Mouse (Mus musculus) CD4-positive, CD25-positive, alpha-beta regulatory T cell, adult 9 weeks (primary cell): ENCODE measurements around the gene Rplp2. TPM values are rescaled to one million over a fixed set of nuclear protein-coding genes. Genes with fewer than 3 reads are reported as not detected.

Source experiments
- polyA plus RNA-seq: library from polyadenylated mRNA; unstranded; fragments of 100-300 nt; shearing (Covaris generic); gene quantifications from one replicate; pipeline ENCODE4 v1.2.1, GENCODE M21; 2017

Rplp2 gene
- polyA plus RNA-seq = 2,295 TPM

DNA sequence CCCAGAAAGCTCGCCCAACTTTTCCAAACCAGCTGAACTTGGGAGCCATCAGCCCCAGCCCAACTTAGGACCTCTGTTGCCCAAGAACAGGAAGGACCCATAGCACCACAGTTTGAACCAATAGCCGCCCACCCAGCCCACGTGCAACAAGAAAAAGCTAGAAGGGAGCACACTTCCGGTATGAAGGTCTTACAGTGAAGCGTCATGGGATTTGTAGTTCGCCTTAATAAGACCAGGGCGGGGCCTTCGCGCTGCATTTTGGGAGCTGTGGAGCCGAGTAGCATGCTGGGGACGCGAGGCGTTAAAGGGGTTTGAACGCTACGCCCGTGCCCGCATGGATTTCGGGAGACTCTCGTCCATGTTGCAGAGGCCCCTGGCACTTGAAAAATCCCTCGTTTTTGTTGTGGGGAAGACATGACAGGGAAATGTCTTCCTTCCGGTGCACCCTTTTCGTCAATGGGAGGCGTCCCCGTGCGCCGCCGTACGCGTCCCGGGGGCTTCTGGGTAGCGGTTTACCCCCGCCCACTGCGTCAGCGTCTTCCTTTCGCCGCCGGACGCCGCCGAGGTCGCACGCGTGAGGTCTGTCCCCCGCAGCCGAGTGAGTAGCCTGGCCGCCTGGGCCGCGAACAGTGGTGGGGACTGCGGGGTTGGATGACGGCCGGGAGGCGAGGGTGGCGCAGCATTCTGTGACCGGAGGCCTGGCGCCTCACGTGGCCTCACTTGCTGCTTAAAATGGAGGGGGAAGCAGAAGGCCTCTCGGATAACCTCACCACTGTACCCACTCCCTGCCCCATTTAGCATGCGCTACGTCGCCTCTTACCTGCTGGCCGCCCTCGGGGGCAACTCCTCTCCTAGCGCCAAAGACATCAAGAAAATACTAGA, at the start of gene Rplp2:
Rplp2 (plus strand) TSS at position 261 of the 882 bp plus-strand sequence.

DNA sequence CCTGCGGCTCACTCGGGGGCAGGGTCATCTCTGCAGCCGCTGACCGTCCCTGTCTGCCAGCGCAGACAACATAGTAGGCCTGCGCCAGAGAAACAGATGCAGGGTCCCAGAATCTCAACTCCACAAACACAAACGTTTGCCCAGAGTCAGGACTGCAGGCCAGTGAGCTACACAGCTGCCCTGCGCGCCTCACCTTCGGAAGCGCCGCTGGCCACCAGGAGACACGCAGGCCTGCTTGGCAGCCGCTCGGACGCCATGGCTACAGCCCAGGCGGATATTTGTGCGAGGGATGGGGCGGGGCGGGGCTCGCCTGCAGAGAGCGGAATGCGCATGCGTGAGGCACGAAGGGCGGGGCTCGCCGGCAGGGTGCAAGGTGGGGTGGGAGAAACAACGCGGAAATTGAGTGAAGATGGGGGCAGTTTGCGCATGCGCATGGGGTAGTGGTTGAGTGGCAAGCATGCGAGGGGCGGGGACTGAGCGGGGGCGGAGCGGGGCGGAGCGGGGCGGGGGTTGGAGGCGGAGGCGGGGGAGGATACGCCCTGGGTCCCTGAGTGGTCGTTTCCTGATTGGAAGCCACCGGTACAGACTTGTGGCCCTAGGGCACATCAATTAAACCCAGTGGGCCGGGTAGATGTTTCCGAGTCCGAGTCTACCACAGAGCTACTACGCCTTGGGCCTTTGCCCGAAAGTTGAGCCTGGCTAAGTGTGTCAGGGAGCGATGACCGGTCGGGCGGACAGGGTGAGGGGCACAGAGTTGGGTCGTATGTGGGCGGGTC, 33.2 kb upstream of the Rplp2 start, which contains the start of gene Gatd1:
Gatd1 (minus strand) TSS at position 328 of the 776 bp plus-strand sequence.

DNA sequence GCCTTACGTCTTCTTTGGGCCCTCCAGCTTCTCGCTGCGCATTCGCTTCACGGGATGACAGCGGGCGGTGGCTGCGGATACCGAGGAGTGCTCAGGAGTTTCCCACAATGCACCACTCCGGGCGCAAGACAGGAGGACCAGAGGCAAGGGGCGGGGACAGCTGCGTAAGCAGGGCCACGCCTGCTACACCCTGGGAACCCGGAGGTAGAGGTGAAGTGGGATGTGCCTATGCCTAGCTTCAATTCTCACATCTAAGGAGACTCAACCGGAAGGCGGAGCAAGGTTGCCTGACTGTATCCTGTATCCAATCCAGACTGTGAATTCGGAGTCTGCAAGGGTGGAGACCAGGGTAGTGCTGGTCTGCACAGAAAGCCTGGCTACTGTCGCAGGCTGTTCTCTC, 17.9 kb upstream of the Rplp2 start, which contains the start of gene Cend1:
Cend1 (minus strand) TSS at position 182 of the 400 bp plus-strand sequence.

GRCm38 (mm10) chr7:141437178-141438120, 9.7 kb upstream of the Rplp2 start, which contains the start of gene Slc25a22:
Gene Slc25a22 (minus strand): TSS chr7:141437892.

GRCm38 (mm10) chr7:141443828-141444237, 3.3 kb upstream of the Rplp2 start, which contains the start of gene Pidd1:
Gene Pidd1 (minus strand): TSS chr7:141444025.

DNA sequence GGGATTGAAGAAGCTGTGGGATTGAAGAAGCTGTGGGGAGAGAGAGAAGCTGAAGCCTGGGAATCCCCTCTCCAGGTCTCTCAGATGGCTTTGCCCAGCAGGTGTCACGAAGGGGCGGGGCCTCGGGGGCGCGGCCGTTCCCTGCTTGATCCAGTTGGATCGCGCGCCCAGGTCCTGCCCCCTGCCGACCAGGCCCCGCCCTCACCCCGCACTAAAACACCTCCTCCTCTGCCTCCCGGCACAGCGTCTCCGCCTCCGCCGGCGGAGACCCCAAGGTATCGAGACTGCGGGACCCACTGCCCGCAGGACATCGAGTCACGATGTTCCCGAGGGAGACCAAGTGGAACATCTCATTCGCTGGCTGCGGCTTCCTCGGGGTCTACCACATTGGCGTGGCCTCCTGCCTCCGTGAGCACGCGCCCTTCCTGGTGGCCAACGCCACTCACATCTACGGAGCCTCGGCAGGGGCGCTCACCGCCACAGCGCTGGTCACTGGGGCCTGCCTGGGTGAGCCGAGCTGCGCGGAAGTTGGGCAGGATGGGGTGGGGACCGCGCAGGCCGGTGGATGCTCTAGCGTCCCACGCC, 7.9 kb downstream of the Rplp2 start, which contains the start of gene Pnpla2:
Pnpla2 (plus strand) TSS at position 232 of the 585 bp plus-strand sequence.

GRCm38 (mm10) chr7:141460391-141461113, 13.4 kb downstream of the Rplp2 start, which contains the start of gene Cracr2b:
Gene Cracr2b (plus strand): TSS chr7:141461094.

GRCm38 (mm10) chr7:141467230-141468030, 20.3 kb downstream of the Rplp2 start, which contains the start of gene Cd151:
Gene Cd151 (plus strand): TSS chr7:141467392.

DNA sequence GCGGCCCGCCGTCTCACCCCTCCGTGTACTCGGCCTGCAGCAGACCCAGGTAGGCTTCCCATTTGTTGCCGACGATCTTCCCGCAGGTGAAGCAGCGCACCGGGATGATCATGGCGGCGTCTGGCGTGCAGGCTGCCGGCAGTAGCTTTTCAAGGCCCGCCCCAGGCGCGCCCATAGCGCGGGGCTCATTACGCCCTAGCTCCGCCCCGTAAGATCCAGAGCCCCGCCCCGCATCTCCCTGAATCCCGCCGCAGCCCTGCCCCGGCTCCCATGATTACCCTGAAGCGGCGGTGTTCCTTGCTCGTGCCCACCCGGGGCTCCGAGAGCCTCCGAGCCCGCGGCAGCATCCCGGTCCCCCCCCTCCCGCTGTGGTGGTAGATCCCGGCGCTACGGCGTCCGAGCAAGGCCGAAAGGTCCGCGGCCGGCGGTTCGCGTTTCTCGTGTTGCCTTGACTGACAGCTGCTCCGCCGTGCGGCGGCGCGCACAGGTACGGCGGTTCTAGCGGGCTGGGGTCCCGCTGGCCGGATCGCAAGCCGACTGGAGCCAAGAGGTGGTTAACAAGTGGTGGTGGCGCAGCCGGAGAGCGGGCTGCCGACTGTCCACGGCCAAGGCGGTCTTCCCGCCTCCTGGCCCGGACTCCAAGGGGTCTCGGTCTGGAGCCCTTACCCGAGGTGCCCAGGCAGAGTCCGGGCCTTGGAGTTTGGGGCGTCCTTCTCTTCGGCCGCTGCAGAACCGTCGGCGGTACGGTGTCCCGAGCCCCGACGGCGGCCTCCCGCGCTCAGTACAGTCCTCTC, 28.0 kb downstream of the Rplp2 start, which contains the start of the genes Polr2l and Tspan4:
Polr2l (minus strand) TSS at position 122 of the 794 bp plus-strand sequence.
Tspan4 (plus strand) TSS at position 230 of the 794 bp plus-strand sequence.

Other genes with a start within 250 kb of the Rplp2 start
- 14.1 TPM for gene Lmntd2, start 233.3 kb upstream of the Rplp2 start, polyA plus RNA-seq
- 29.4 TPM for gene Rassf7, start 231.5 kb upstream of the Rplp2 start, polyA plus RNA-seq
- gene Phrf1, start 218.6 kb upstream of the Rplp2 start, polyA plus RNA-seq = 122 TPM
- 160 TPM for gene Irf7, start 180.9 kb upstream of the Rplp2 start, polyA plus RNA-seq
- not detected for gene Cdhr5, start 170.6 kb upstream of the Rplp2 start, polyA plus RNA-seq
- gene Sct, start 168.2 kb upstream of the Rplp2 start, polyA plus RNA-seq = not detected
- not detected for gene Drd4, start 155.4 kb upstream of the Rplp2 start, polyA plus RNA-seq
- 15.6 TPM for gene Deaf1, start 119.7 kb upstream of the Rplp2 start, polyA plus RNA-seq
- 48.1 TPM for gene Tmem80, start 119.6 kb upstream of the Rplp2 start, polyA plus RNA-seq
- gene Eps8l2, start 108.5 kb upstream of the Rplp2 start, polyA plus RNA-seq = not detected
- 372 TPM for gene Taldo1, start 55.2 kb upstream of the Rplp2 start, polyA plus RNA-seq
- gene Gatd1, start 33.2 kb upstream of the Rplp2 start, polyA plus RNA-seq = 91.0 TPM
- gene Cend1, start 17.9 kb upstream of the Rplp2 start, polyA plus RNA-seq = 0.27 TPM
- gene Slc25a22, start 9.5 kb upstream of the Rplp2 start, polyA plus RNA-seq = 87.4 TPM
- gene Pidd1, start 3.3 kb upstream of the Rplp2 start, polyA plus RNA-seq = 16.1 TPM
- gene Pnpla2, start 7.8 kb downstream of the Rplp2 start, polyA plus RNA-seq = 109 TPM
- not detected for gene Cracr2b, start 13.7 kb downstream of the Rplp2 start, polyA plus RNA-seq
- 8.3 TPM for gene Cd151, start 20.0 kb downstream of the Rplp2 start, polyA plus RNA-seq
- 43.2 TPM for gene Polr2l, start 27.8 kb downstream of the Rplp2 start, polyA plus RNA-seq
- gene Tspan4, start 27.9 kb downstream of the Rplp2 start, polyA plus RNA-seq = 1.9 TPM
- gene Chid1, start 92.5 kb downstream of the Rplp2 start, polyA plus RNA-seq = 21.2 TPM
- gene Ap2a2, start 114.8 kb downstream of the Rplp2 start, polyA plus RNA-seq = 15.8 TPM
- 0.12 TPM for gene Muc6, start 207.9 kb downstream of the Rplp2 start, polyA plus RNA-seq
- not detected for gene Muc2, start 243.0 kb downstream of the Rplp2 start, polyA plus RNA-seq